17 mouse cellular contexts compared by ENCODE assay signal in the genomic region with DNA sequence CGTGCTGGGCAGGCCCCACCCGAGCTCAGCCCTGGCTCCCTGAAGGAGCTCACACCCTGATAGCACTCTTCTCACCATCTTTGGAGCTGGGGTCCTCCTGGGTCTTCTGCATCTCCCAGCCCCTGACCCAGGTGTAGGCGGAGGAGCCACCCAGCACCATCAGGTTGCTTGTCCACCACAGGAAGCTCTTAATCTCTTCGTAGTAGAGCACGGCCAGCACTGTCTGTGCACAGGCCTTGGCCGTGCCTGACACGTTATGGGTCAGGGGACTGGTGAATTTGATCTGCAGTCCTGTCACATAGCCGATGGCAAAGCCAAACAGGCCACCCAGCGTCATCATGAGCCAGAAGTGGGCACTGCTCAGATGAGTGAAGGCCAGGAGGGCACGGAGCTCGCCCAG. TPM values are rescaled to one million over a fixed set of nuclear protein-coding genes. Genes with fewer than 3 reads are reported as not detected.
"Had no signal": no experiment of that assay in that cellular context is flagged by ENCODE, and none has a peak within 500 bp of the region (broad histone marks: within the 10 kb centered on the region; RNA-seq: fewer than 3 reads in every experiment).

No protein-coding gene starts in this region.

- H3K4me2 ChIP-seq: neural tube, embryonic 13.5 days; neural tube, embryonic 15.5 days; stomach, embryonic 15.5 days had no signal

- H3K9me3 ChIP-seq: neural tube, embryonic 13.5 days; neural tube, embryonic 15.5 days; stomach, embryonic 15.5 days had no signal

- H3K27ac ChIP-seq: neural tube, embryonic 13.5 days; neural tube, embryonic 15.5 days; stomach, embryonic 15.5 days; stomach, postnatal 0 days had no signal

- H3K9ac ChIP-seq: neural tube, embryonic 13.5 days; neural tube, embryonic 15.5 days; stomach, embryonic 15.5 days had no signal

- H3K27me3 ChIP-seq: neural tube, embryonic 13.5 days; neural tube, embryonic 15.5 days; stomach, embryonic 15.5 days had no signal

- DNase-seq: retina, postnatal 1 day; right cerebral cortex, adult 18-20 months; right cerebral cortex, postnatal 14 days; right cerebral cortex, postnatal 25 days; right cerebral cortex, postnatal 4 days; spleen, adult 18-20 months; thymus, adult 18-20 months; thymus, adult 2 months; thymus, postnatal 14 days; thymus, postnatal 25 days; thymus, postnatal 36 days; thymus, postnatal 4 days had no signal

- H3K4me3 ChIP-seq: neural tube, embryonic 13.5 days; neural tube, embryonic 15.5 days; stomach, embryonic 15.5 days had no signal

RNA-seq across cellular contexts. Expression of gene Mapk8ip1, which starts 53.1 kb away (rescaled TPM):
- total RNA-seq: neutrophil, adult 5-6 weeks had no signal
